Mouse (Mus musculus) lung, adult 18-20 months (tissue): Measurements from ENCODE around the gene Tufm.

ENCODE experiments used
- DNase-seq, 2 experiments: peaks; one replicate each; pipeline ENCODE4 v3.0.0; 2022; ENCODE audit warnings: mixed read lengths in 2 of 2

The Tufm gene

GRCm38 (mm10) chr7:126502751-126503150 is 15.6 kb downstream of the Tufm start:
- DNase-seq, result no peak

- DNase-seq, result peak; percentile 98
Observed at GRCm38 (mm10) chr7:126503273-126503878, 16.2 kb downstream of the Tufm start, which contains the start of gene Atxn2l. Gene Atxn2l (minus strand): TSS chr7:126503437.

GRCm38 (mm10) chr7:126504913-126505312 is 17.8 kb downstream of the Tufm start:
- no peak for DNase-seq

- DNase-seq, result no peak
Observed at GRCm38 (mm10) chr7:126507126-126507778, 20.1 kb downstream of the Tufm start.

GRCm38 (mm10) chr7:126511287-126511686 is 24.1 kb downstream of the Tufm start:
- no peak for DNase-seq

- DNase-seq, result no peak
Observed at GRCm38 (mm10) chr7:126518261-126518941, 31.2 kb downstream of the Tufm start.

GRCm38 (mm10) chr7:126519513-126519912 is 32.4 kb downstream of the Tufm start:
- DNase-seq, result no peak

GRCm38 (mm10) chr7:126523316-126523715 is 36.2 kb downstream of the Tufm start:
- DNase-seq, result peak in 1 of 2 experiments; percentile 26

GRCm38 (mm10) chr7:126528166-126528577 is 41.0 kb downstream of the Tufm start:
- DNase-seq, result peak in 1 of 2 experiments; percentile 14

GRCm38 (mm10) chr7:126533434-126533833 is 46.3 kb downstream of the Tufm start:
- DNase-seq, result no peak

- DNase-seq, result peak in 1 of 2 experiments; percentile 13
Observed at GRCm38 (mm10) chr7:126535766-126536165, 48.6 kb downstream of the Tufm start.

GRCm38 (mm10) chr7:126536466-126536865 is 49.3 kb downstream of the Tufm start:
- no peak for DNase-seq

- DNase-seq, result no peak
Observed at GRCm38 (mm10) chr7:126537820-126538585, 50.8 kb downstream of the Tufm start.
